Mouse (Mus musculus) cerebellum, adult 18-20 months (tissue): ENCODE results near the gene Hist1h4c.
A peak's percentile ranks its signal among the peaks of the same experiment; 100 is the strongest.
"Not testable (repeated sequence)": the region's sequence is repeated elsewhere in the genome, so short reads cannot be mapped to it uniquely, and the experiment has no call there.

Source experiments
- DNase-seq, 2 experiments: peaks; one replicate each; pipeline ENCODE4 v3.0.0; 2021

Gene Hist1h4c

DNA sequence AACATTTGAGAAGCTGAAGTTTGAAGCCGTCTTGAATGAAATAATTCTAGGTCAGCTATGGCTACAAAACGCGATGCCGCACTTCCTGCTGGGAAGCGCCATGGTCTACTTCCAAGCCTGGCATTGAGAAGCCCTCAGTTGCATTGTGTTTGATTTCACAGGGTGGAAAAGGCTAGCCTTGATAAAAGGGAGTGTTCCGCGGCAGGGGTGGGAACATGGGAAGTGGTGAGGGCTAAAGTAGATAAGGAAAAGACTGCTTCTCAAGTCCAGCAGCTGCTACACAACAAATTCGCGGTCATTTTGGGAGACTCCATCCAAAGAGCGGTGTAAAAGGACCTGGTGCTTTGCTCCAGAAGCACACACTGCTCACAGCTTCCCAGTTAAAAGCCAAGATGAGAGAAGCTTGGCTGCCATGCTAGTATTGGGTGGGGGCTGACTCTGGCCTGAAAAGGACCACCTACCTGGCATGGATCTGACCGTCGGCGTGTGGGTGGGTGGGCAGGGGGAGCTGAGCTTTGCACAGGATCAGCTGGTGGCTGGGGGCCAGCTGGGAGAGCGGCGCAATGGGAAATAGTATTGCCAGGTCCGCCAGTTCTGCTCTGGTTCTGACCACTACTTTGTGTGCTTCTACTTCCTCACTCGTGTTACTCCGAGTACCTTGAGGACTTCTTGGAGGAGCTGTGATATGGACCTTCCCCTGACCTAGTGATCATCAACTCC is 30.4 kb upstream of the Hist1h4c start:
- no peak for DNase-seq

DNA sequence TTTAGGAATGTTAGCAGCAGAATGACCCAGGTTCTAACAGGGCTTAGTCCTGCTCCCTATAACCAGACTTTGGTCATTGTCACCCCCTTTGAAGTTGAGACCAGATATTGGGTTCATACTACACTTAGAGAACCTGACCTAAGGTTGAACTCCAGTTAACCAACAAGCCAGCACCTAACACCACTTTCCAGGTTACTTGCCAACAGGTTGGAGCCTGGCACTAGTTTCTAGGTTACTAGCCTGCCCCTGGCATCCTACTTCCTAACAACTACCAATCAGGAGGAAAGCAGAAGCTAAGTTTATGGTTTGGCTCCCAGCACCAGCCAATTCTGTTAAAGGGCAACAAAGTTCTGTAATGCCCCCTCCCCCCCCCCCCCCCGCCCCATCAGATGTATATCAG is 27.0 kb upstream of the Hist1h4c start:
- no peak for DNase-seq

DNA sequence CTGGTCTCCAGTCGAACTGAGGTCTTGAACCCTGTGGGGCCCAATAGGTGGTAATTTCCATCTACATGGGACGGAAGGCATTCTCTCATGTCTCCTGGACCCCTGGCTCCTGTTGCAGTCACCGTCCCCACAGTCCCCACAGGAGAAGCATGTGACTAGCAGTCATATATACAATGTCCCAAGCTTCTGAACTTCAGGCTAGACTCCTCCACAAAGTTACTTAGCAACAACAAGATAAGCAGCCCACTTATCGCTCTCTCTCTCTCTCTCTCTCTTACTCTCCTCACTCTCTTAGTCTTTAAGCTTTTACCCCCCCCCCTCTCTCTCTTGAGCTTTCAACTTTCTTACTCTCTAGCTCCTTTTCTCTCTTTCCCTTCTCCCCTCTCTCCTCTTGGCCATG is 26.0 kb upstream of the Hist1h4c start:
- DNase-seq = no peak

DNA sequence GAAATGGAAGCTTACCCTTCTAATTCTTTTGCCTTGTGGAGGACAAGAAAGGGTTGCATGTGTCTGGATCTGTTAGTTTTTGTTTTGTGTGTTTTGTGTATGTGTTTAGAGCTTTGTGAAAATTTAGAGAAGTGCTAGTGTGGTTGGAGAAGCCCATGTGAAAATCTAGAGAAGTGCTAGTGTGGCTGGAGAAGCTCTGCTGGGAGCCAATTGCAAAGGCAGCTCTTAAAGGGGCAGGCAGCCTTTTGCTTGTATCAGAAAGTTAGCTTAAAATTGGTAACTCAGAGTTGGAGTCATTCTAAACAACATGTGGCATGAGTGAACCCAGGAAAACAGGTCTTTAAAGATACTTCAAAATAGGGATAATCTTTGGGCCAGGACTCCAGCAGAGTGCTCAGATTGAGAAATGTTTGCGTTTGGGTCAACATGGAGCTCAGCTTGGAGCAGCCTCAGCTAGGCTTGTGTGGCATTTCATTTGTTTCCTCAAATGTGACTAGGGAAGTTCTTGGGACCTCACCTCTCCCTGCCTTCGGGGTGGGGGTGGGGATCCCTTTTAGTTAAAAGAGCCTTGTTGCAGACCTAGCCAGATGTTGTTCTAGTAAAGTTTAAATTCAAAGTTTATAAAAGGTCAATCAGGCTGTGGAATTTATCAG is 19.5 kb upstream of the Hist1h4c start:
- not testable (repeated sequence) for DNase-seq

DNA sequence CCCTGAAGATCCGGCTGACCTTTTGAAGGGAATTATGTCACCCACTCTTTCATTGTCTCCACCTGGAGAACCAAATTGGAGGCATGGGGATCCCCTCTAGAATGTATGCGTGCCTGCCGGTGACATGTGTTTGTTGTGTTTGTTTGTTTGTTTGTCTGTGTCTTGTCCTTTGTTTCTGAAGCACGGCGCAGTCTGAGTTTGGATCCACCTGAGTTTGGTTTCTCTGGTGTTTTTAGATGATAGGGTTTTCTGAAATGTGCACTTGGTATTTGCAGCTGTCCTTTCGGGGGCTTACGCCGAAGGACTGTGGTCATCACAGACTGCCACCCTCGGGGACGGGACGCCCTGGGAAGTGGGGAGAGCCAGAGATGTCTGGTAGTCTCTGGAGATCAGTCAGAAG is 18.9 kb upstream of the Hist1h4c start:
- no peak for DNase-seq

DNA sequence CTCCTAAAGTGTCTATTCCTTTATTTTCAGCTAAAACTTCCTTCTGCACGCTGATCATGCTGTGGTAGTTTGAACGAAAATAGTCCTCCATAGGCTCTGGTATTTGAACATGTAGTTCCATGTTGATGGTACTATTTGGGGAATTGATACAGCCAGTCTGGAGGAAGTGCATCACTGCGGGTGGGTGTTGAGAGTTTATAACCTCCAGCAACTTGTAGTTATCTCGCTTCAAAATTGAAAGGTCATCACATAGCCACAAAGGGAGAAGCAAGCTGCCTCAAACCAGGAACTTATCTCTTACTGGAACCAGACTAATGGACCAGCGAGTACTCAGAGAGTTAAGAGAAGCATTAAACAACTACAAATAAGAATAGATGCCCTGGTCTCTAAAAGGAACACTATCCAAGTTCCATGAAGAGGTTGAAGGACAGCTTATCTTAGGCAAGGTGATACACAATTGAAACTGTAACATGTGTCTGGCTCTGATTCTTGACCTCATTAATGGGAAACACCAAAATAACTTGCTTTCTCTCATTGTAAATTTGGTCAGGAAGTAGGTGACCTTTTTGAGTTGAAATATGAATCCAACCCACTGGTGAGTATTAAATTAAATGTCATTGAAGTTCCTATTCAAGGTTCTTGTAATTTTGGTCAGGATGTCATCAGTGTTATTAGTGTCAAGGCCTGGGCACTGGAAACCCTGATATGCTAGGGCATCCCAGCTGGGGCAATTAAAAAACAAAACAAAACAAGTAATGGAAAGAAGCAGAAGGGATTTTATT is 18.2 kb upstream of the Hist1h4c start:
- DNase-seq = no peak

DNA sequence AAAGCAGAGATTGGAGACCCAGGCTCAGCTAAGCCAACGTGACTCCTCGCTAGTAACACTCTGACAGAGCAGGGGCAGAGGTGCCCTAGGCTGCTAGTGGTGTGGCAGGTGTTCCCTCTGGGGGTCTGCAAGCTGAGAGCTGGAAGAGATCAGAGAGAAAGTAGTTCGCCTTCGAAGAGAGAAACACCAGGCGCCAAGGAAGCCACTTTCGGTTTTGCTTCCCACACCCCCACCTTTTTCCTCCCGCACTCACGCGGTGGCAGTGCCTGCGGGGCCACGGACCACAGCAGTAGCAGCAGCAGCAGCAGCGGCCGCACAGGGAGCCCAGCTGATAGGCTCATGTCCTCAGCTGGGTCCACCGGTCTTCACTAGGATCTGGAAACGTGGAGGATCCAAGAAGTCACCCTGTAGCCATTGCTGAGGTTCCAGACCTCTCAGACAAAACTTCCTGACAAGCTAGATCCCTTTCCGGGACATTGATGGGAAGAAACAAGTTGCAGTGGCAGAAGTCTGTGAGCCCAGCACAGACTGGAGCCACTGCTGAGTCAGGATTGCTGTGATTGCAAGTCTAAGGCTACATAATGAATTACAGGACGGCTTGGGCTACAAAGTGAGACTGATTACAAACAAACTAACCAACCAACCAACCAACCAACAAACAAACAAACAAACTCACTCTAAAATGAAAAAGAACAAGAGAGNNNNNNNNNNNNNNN is 12.3 kb upstream of the Hist1h4c start, which contains the start of gene Hfe:
Gene Hfe (minus strand): TSS at position 481 of the 716 bp plus-strand sequence.
- DNase-seq = peak; percentile 13 to 16

DNA sequence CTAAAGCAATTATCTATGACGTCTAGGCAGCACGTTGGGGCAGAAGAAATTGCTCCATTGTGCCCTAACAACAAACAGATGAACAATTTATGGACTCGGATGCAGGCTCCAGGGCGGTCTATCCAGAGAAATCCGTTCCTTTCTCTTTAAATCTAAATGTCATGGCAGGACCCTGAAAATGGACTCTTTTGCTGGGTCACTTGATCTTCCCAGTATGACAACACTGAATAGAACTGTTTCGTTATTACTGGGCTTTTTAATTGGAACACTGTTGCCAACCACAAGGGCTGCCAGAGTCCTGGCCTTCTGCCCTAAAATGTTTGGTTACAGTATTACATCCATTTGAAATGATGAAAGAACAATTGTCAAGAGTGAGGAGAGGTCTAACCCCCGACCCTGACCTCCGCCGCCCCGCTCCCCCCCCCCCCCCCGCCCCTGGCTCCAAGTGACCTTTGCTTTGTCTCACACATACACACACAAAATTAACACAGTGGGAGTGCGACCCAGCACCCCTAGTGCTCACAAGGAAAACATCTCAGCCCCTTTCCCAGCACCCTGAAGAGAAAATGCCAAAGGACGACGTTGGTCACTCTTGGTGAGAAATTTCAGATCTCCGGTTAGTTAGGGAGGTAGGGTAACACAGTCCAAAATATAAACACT is 11.6 kb upstream of the Hist1h4c start:
- no peak for DNase-seq

DNA sequence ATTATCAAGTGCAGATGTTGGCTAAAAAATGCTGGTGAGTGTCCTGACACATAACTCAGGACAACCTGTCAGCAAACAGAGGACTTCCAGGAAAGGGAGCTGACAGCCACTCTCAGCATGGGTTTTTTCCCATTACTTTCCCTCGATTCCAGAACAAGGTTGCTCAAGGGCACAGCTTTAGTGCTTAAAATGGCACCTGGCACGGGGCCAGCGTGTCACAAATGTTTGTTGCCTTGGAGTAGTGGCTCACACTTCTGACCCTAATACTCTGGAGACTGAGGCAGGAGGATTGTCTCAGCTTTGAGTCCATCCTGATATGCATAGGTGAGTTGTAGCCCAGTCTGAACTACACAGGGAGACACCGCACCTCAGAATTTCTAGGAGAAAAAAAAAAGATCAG is 10.4 kb upstream of the Hist1h4c start:
- DNase-seq = no peak

DNA sequence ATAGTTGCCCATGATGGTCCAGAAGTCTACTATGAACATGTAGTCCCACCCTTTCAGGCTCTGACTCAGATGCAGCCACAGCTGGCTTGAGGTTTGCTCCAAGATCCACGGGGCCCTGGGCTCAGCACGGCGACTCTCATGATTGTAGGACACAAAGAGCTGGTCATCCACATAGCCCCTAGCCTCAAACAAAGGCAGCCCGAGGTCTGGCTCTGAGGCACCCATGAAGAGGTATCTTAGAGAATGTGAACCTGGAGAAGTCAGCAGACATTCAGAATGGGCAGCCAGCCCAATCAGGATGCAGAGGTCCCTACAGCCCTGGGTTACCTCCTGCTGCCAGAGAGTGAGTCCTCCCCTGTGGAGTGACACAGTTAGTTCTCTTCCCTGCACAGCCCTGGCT is 9.8 kb upstream of the Hist1h4c start:
- no peak for DNase-seq

DNA sequence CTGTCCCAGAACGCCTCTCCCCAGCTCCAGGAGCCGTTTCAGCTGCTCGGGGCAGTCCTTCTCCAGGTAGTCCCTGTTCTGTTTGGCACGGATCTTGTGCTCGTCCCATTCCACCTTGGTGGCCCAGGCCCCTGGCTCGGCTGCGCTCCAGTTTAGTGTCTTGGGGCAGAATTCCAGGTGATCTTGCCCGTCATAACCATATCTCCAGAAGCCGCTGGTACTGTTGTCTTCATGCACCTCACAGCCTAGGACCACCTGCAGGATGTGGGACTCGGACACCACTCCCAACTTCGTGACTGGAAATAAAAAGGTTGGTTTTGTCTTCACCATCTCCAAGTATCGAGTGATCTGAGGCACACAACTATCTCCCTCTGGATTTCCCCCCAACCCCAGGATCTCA is 8.5 kb upstream of the Hist1h4c start:
- no peak for DNase-seq

DNA sequence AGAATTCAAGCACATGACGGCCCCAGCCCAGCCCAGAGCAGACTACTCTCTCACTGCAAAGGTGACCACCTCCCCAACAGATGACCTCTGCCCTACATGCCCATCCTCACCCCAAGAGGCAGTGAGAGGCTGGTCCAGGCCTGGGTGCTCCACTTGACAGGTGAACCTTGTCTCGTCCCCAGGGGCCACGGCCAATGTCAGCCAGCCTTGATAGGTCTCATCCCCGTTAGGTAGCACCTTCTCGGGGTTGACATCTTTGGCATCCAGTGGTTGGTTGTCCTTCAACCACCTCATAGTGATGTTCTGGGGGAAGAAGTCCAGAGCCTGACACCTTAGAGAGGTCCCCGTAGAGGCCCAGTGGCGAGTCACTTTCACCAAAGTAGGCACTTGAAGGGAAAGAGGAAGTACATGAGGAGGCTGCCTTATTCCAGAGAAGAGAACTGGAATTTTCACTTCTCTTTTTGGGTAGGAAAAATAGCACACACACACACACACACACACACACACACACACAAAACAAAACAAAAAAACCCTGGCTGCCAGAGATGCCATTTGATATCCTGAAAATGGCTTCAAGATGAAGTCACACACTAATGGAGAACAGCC is 7.6 kb upstream of the Hist1h4c start:
- no peak for DNase-seq

DNA sequence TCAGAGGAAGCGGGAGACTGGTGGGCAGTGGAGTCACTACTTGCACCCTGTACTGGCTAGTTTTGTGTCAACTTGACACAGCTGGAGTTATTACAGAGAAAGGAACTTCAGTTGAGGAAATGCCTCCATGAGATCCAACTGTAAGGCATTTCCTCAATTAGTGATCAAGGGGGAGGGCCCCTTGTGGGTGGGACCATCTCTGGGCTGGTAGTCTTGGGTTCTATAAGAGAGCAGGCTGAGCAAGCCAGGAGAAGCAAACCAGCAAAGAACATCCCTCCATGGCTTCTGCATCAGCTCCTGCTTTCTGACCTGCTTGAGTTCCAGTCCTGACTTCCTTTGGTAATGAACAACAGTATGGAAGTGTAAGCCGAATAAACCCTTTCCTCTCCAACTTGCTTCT is 4.5 kb upstream of the Hist1h4c start:
- DNase-seq = not testable (repeated sequence)

DNA sequence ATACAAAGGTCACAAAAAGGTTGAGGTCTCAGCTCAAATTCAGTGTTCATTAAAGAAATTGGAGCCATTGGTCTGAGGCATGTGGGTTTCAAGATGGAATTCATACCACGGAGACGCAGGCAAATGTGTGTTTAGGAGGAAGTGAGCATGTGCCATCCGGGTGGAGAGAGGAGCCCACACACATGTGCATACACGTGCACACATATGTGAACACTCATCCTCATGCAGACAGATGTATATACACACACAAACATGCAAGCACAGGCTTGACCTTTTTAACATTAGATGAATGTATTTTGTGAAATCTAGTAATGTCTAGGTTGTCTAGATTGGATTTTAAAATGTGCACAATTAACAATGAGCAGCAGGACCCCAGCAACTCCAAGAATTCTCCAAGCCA is 4.0 kb upstream of the Hist1h4c start:
- no peak for DNase-seq

DNA sequence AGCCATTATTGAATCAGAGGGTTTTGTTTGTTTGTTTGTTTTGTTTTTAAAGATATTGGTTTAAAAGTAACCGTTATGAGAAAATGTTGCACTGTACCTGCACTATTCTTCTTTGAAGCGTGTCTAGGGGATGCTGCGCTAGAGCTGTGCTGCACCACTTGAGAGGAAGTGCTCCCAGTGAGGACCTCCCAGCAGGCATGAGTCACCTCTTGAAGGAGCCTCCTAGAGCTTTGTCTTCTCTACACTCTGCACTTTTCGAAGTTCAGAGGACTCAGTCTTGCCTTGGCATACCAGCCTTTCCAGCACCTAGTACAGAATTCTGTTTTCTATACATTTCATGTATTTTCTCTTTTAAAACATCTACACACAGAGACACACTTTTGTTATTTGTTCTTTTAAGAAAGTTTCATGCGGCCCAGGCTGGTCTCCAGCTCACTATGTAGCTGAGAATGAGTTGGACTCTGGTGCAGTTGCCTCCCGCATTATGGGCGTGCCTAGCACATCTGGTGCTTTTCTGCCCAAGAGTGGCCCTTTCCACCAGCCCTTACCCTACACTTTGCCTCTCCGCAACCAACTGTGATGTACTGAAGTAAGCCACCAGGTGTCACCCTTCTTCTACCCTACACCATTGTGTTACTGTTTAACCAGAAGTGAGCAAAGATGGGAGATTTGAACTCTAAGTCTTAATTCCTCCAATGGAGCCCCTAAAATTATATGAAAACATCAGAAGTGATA is 2.7 kb upstream of the Hist1h4c start:
- DNase-seq = peak; percentile 64 to 72

DNA sequence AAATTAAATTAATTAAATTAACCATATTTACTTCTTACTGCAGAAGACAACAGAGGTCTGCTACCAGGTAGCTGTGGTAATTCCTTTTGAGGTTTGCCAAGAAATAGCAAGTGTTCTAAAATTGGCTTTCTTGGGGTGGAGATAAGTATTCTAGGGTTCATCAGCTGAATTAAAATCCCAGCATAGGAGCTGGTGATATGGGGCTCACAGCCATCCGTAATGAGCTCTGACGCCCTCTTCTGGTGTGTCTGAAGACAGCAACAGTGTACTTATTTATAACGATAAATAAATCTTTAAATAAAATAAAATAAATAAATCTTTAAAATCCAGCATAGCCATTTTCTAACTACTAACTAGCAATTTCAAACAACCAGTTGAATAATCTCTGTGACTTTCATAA is 1.5 kb upstream of the Hist1h4c start:
- no peak for DNase-seq

DNA sequence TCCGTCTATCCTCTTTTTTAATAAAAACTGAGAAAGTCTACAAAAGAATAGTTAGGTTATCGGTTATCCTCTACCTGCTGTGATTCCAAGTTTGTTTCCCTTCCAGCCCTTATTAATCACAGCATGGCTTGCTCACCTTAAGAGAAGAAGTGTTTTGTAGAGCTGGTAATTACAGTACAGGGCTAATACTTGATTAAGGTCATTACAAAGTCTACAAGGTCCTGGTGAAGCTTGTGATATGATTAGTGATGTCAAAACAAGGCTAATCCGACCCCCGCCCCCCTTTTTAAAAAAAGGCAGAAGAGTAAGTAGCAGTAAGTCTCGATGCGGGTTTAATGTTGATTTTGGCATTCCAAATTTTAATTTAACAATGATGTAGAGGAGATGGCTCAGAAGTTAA is 742 bp upstream of the Hist1h4c start:
- no peak for DNase-seq

DNA sequence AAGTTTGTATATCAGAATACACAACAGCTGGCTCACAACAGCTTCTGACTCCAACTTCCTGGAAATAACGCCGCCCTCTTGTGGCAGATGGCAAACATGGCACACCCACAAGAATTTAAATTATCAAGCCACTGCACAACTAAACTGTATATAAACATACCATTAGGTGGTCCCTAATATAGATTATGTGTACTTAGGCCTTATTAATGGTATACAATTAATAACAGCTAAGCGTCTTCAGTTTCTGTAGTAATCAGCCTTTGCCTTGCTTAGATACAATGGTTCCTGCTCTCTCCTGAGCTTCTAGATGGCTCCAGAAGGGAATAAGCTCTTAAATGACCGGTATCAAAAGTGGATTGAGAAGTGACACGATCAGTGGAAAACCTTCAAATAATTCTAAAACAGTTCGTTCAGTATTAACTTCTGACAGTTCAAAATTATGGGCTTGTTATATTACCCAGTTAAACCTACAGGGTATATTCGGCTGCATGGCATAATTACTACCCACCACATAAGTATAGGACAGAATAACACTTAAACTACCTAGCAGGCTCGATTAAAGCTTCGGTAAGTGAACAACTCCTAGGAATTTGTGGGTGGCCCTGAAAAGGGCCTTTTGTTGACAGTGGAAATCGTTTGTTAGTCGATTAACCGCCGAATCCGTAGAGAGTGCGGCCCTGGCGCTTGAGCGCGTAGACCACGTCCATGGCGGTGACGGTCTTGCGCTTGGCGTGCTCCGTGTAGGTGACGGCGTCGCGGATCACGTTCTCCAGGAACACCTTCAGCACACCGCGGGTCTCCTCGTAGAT is 559 bp downstream of the Hist1h4c start:
- DNase-seq = peak in 1 of 2 experiments; percentile 45

DNA sequence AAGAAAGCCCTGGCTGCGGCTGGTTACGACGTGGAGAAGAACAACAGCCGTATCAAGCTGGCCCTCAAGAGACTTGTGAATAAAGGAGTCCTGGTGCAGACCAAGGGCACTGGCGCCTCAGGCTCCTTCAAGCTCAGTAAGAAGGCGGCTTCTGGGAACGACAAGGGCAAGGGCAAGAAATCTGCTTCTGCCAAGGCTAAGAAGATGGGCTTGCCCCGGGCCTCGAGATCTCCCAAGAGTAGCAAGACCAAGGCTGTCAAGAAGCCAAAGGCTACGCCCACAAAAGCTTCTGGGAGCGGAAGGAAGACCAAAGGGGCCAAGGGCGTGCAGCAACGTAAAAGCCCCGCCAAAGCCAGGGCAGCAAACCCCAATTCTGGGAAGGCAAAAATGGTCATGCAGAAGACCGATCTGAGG is 2.2 kb downstream of the Hist1h4c start:
- no peak for DNase-seq

DNA sequence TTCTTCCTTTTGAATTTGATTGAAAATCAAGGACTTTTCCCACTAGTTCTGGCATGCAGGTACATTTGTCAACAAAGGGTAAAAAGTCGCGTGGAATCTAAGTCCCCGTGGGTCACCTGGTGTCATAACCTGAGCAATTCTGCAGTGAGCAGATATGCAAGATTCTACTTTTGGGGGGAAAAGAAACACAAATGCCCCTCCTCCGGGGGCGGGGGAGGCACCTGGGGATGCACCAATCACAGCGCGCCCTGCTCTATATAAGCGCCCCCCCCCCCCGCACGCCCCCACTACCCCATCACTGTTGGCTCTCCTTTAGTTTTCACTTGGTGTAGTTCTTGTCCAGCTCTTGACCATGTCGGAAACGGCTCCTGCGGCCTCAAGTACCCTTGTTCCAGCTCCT is 2.7 kb downstream of the Hist1h4c start, which contains the start of gene Hist1h1t:
Gene Hist1h1t (plus strand): TSS at position 301 of the 400 bp plus-strand sequence.
- DNase-seq = no peak
